Mouse (Mus musculus): ENCODE measurements at regions not wholly inside any gene's neighbourhood (a gene's known extent, or its start where the extent isn't known, plus 50 kb on each side); places are given as distances from the start of the nearest gene placed in this dataset.

DNA sequence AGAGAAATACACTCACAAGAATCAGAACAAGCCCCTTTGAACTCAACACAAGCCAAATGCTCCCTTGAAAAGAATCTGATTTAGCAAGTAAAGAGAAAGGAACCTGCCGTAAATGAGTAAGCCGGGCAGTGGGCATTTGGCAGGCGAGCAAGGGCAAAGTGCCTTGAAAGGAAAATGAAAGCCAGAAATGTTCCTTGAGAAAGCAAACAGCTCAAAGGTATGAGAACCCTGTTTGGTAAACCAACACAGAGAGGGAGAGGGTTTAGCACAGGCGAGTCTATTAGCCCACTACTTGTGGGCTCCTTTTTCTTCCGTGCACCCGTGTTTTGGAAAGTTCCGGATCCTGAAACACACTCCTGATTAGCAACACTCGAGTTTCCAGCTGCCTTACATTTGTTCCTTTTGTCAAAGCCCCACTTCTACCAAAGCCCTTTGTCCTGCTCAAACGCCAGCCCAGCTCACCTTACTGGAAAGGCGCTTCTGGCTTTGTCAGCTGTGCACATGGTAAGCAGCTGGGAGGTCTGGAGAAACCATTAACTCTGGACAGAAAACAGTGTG, 197.5 kb upstream of the Smim15 start:
- ATAC-seq (ENCODE audit: insufficient read depth) (peak; percentile 53), DNase-seq (peak; percentile 48)
- peaks cover 35% of the 10 kb centered on the region for H3K4me1 ChIP-seq (ENCODE audit: insufficient read depth)
- peak overlapping the region; percentile 76 for H3K27ac ChIP-seq (ENCODE audit: low read depth)
- H3K27me3 ChIP-seq (ENCODE audit: insufficient read depth, low read length) = no peaks in the 10 kb centered on the region
- no peak for TF ChIP-seq CTCF (IDR thresholded peaks at IDR 0.05; ENCODE audit: low read depth)
- H3K36me3 ChIP-seq (ENCODE audit: insufficient read depth) = no peaks in the 10 kb centered on the region
- H3K4me2 ChIP-seq = peak overlapping the region; percentile 49
- H3K4me3 ChIP-seq (ENCODE audit: low read depth, low read length) = 0 out of 2 replicates have a peak overlapping the region, but pooled peaks have one; percentile 2
- no peaks in the 10 kb centered on the region for H3K9me3 ChIP-seq (ENCODE audit: low read depth, low read length)
- 45% methylated on average over 10 of the region's 10 CpGs for WGBS
- peak overlapping the region; percentile 37; the same call in 1 of the 2 replicates for H3K9ac ChIP-seq

DNA sequence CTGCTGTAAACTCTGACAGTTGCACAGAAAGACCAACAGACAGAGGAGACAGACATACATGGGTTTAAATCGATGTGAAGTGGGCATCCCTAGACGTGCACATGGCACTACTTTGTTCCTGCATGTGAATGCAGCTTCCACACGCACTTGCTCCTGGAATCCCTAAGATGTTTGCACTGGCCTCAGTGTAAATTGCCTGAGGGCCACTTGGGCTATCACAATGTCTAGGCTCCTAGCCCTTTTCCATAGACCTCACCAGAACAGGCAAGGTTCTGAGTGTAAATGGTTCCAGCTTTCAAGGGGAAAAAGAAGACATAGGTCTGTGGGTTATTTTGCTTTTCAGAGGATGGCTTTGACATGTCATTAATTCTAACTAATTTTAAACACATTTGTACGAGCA, 198.4 kb upstream of the Smim15 start:
- peaks cover 35% of the 10 kb centered on the region for H3K4me1 ChIP-seq (ENCODE audit: insufficient read depth)
- peak overlapping the region; percentile 63; the same call in 1 of the 2 replicates for H3K27ac ChIP-seq (ENCODE audit: low read depth)
- no peaks in the 10 kb centered on the region for H3K36me3 ChIP-seq (ENCODE audit: insufficient read depth)
- H3K27me3 ChIP-seq (ENCODE audit: insufficient read depth, low read length) = no peaks in the 10 kb centered on the region
- DNase-seq (no peak), ATAC-seq (ENCODE audit: insufficient read depth) (no peak)
- H3K4me3 ChIP-seq (ENCODE audit: low read depth, low read length) = no peak overlapping the region
- WGBS = 40% methylated on average over 4 of the region's 4 CpGs
- no peak overlapping the region for H3K9ac ChIP-seq
- no peaks in the 10 kb centered on the region for H3K9me3 ChIP-seq (ENCODE audit: low read depth, low read length)
- no peak for TF ChIP-seq CTCF (IDR thresholded peaks at IDR 0.05; ENCODE audit: low read depth)
- H3K4me2 ChIP-seq = peak overlapping the region; percentile 49

DNA sequence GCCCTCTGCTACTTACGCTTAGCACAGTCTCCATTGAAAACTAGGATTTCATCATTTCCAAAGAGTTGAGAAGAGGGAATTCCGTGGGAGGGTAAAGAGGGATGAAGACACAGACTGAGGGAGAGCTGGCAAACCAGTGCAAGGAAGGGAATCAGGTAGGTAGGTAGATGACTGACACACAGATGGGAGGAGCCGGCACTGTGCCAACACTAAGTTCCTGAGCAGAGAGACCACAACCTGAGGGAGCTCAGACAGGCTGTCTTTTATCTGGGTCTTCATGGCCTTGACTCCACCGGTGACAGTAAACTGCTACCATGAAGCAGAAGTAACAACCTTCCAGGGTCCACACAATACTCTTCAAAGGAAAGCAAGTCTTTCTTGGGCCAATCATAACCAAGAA, 200.2 kb upstream of the Smim15 start:
- Histone ChIP-seq H3K9me3 (ENCODE audit: low read depth, low read length) (no peaks in the 10 kb centered on the region), H3K4me3 (ENCODE audit: low read depth, low read length) (no peak overlapping the region), H3K36me3 (ENCODE audit: insufficient read depth) (no peaks in the 10 kb centered on the region), H3K4me2 (no peak overlapping the region), H3K27ac (ENCODE audit: low read depth) (no peak overlapping the region), H3K9ac (no peak overlapping the region), H3K4me1 (ENCODE audit: insufficient read depth) (peaks cover 35% of the 10 kb centered on the region), H3K27me3 (ENCODE audit: insufficient read depth, low read length) (no peaks in the 10 kb centered on the region)
- no peak for TF ChIP-seq CTCF (IDR thresholded peaks at IDR 0.05; ENCODE audit: low read depth)
- 80% methylated on average over 4 of the region's 4 CpGs for WGBS
- DNase-seq (no peak), ATAC-seq (ENCODE audit: insufficient read depth) (no peak)

DNA sequence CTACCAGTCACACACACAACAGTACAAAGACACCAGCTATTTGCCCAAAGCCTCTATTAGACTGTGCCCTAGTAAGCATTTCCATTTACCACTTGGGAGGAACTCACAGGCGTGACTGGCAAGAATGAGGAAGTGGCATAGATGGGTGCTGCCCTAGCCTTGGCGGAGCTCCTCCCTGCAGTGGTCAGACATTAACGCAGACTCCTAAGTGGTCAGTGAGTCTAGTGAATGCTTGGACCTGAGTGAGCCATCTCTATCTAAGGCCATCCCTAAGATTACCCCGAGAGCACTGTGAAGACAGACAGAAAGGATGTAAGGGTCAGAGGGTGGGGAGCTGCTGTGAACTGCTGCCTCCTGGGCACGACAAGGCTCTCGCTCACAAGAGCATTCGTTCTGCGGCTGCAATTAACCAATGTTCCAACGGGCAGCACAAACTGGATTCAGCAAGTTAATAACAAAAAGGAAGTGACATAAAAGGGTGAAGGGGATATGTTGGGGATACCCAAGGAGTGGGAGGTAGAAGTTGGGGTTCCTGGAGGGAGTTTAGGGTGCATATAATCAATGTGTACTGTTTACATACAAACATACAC, 206.0 kb upstream of the Smim15 start:
- Histone ChIP-seq H3K9ac (no peak overlapping the region), H3K27ac (ENCODE audit: low read depth) (no peak overlapping the region), H3K9me3 (ENCODE audit: low read depth, low read length) (no peaks in the 10 kb centered on the region), H3K4me3 (ENCODE audit: low read depth, low read length) (no peak overlapping the region), H3K4me2 (no peak overlapping the region), H3K4me1 (ENCODE audit: insufficient read depth) (peaks cover 16% of the 10 kb centered on the region; the same call in 1 of the 2 replicates), H3K27me3 (ENCODE audit: insufficient read depth, low read length) (no peaks in the 10 kb centered on the region), H3K36me3 (ENCODE audit: insufficient read depth) (no peaks in the 10 kb centered on the region)
- no peak for DNase-seq
- WGBS = 75% methylated on average over 9 of the region's 9 CpGs
- no peak; the same call in 1 of the 2 replicates for ATAC-seq (ENCODE audit: insufficient read depth)
- TF ChIP-seq CTCF (IDR thresholded peaks at IDR 0.05; ENCODE audit: low read depth) = no peak

DNA sequence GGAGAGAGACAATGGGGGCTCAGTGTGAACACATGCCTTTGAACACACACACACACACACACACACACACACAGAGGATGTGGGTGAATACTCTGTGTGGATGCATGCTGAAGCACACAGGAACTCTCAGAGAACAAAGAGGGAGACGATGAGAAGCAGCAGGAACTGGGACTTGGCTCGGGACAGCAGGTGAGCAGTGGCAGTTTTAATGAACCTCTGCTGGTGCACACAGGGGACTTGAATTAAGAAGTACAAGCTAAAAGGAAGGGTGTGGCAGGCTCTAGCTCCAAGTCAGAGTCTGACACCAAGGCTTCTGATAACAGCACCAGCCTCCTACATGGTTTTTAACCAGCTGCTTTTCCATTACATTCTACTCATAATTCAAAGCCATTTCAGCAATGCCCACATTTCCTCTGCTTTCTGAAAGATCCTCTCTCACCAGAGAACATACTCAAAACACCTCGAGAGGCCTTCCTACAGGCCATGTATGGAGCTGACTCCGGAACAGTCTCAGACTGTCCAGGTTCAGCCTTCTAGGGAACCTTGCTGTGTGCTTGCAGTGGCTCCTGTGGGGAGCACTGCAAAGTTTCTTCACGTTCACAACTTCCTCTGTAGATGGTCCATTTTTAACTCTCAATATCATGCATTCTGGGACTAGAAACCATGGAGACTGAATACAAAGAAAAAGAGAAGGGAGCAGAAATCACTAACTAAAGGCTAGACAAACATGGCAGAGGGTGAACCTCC, 206.9 kb upstream of the Smim15 start:
- 41% methylated on average over 5 of the region's 5 CpGs for WGBS
- Histone ChIP-seq H3K27me3 (ENCODE audit: insufficient read depth, low read length) (no peaks in the 10 kb centered on the region), H3K27ac (ENCODE audit: low read depth) (no peak overlapping the region), H3K4me2 (no peak overlapping the region), H3K9ac (no peak overlapping the region), H3K36me3 (ENCODE audit: insufficient read depth) (no peaks in the 10 kb centered on the region), H3K4me1 (ENCODE audit: insufficient read depth) (peaks cover 11% of the 10 kb centered on the region; the same call in 1 of the 2 replicates), H3K9me3 (ENCODE audit: low read depth, low read length) (no peaks in the 10 kb centered on the region), H3K4me3 (ENCODE audit: low read depth, low read length) (no peak overlapping the region)
- TF ChIP-seq CTCF (IDR thresholded peaks at IDR 0.05; ENCODE audit: low read depth) = no peak
- DNase-seq (no peak), ATAC-seq (ENCODE audit: insufficient read depth) (no peak)

DNA sequence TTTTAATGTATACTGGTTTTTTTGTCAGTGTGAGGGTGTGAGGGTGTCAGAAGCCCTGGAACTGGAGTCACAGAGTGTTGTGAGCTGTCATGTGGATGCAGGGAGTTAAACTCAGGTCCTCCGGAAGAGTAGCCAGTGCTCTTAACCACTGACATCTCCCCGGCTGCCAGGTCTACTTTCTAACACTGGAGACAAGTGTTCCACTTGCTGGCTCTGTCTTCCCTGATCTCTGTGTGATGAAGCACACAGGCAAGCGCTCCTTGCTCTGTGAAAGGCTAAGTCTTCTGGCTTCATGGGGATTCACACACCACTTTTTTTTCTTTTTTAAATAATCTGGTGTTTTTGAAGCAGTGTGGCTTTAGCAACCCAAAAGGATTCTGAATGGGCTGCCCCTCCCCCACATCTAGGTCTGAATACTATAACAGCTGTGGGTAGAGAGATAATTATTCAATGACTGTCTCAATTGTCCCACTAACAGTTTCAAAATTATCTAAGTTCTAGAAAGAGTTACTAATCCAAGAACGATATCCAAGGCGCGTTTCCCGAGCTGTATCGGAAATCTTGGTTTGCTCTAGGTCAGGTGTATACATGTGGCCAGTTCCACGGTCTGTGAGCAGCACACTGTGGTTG, 208.4 kb upstream of the Smim15 start:
- TF ChIP-seq CTCF (IDR thresholded peaks at IDR 0.05; ENCODE audit: low read depth) = no peak
- no peak overlapping the region for H3K9ac ChIP-seq
- no peak overlapping the region for H3K4me2 ChIP-seq
- H3K36me3 ChIP-seq (ENCODE audit: insufficient read depth) = no peaks in the 10 kb centered on the region
- no peak overlapping the region for H3K27ac ChIP-seq (ENCODE audit: low read depth)
- DNase-seq (no peak), ATAC-seq (ENCODE audit: insufficient read depth) (no peak)
- no peaks in the 10 kb centered on the region for H3K9me3 ChIP-seq (ENCODE audit: low read depth, low read length)
- peaks cover 15% of the 10 kb centered on the region; the same call in 1 of the 2 replicates for H3K4me1 ChIP-seq (ENCODE audit: insufficient read depth)
- WGBS = 58% methylated on average over 9 of the region's 9 CpGs
- no peak overlapping the region for H3K4me3 ChIP-seq (ENCODE audit: low read depth, low read length)
- no peaks in the 10 kb centered on the region for H3K27me3 ChIP-seq (ENCODE audit: insufficient read depth, low read length)

DNA sequence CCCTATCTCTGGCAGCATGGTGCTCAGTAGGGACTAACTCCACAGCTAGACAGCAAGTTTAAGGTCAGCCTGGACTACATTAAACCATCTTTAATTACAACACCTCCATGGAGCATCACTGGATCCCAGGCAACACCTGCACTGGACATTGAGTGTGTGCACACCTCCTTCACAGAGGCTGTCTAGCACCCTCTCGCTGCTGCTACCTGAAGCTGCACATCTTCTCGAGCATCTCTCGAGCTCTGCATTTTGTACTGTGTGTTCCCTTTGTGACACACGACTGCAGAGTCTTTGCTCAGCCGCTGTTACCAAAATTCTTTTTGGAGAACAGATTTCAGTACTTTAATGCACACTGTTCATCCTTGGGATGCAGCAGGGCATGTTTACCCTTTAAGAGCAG, 212.2 kb upstream of the Smim15 start:
- WGBS = 49% methylated on average over 5 of the region's 5 CpGs
- ATAC-seq (ENCODE audit: insufficient read depth) (peak; percentile 11; the same call in 1 of the 2 replicates), DNase-seq (no peak)

More for the DNA sequence above, 212.2 kb upstream of the Smim15 start:
- TF ChIP-seq CTCF (IDR thresholded peaks at IDR 0.05; ENCODE audit: low read depth) = no peak
- no peak overlapping the region for H3K4me2 ChIP-seq
- H3K9me3 ChIP-seq (ENCODE audit: low read depth, low read length) = no peaks in the 10 kb centered on the region
- H3K4me3 ChIP-seq (ENCODE audit: low read depth, low read length) = no peak overlapping the region
- no peak overlapping the region; the same call in 1 of the 2 replicates for H3K27ac ChIP-seq (ENCODE audit: low read depth)
- no peaks in the 10 kb centered on the region for H3K36me3 ChIP-seq (ENCODE audit: insufficient read depth)
- no peaks in the 10 kb centered on the region for H3K27me3 ChIP-seq (ENCODE audit: insufficient read depth, low read length)
- peaks cover 7% of the 10 kb centered on the region; the same call in 1 of the 2 replicates for H3K4me1 ChIP-seq (ENCODE audit: insufficient read depth)
- H3K9ac ChIP-seq = no peak overlapping the region

All from lung, embryonic 14.5 days (tissue).